Mouse (Mus musculus): Measurements from ENCODE around the gene Col18a1. TPM values are rescaled to one million over a fixed set of nuclear protein-coding genes. Genes with fewer than 3 reads are reported as not detected.

Gene Col18a1
- polyA plus RNA-seq, 1 experiment, result 402 TPM

DNA sequence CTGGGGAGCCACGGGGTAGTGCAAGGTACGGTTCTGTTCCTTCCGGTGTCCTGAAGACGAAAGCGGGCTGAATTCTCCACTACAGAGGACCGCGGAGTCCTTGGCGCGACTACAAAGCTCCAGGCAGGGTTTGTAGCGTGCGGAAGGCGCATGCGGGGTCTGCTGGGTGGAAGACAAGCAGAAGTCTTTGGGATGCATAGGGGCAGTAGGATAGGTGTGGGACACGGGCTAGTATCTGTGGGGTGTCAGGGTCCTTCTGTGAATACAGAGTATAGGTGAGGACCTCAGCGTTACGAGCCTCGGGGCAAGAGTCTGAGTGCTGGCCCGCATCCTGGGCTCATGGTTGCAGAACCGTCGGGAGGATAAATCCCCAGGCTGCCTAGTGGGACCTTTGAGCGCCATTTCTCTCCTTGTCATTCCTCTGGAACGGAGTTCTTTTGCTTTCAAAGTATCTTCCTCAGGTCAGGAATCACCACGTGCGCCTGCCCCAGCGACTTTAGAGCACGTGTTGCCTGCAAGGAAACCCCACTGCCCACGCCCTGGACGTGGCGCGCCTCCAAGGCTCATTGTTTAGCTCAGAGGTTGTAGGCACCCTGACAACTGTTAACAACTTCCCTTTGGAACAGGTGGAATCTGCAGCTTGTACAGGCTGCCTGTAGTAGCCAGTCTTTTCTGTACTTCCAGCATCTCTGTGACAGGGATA lies 132.9 kb downstream of the Col18a1 start:
- H3K27me3 ChIP-seq (ENCODE audit: control insufficient read depth, insufficient read depth, insufficient read length), result no peaks in the 10 kb centered on the region
- TF ChIP-seq MYOG (IDR thresholded peaks at IDR 0.05; ENCODE audit: control insufficient read depth in 1 of 3, insufficient read depth in 1 of 3, insufficient read length in 2 of 3, low read depth in 2 of 3) (peak in 2 of 3 experiments; percentile 35 to 76), USF1 (IDR thresholded peaks at IDR 0.05; ENCODE audit: low read depth) (peak; percentile 54), SRF (IDR thresholded peaks at IDR 0.05; ENCODE audit: control insufficient read depth, insufficient read length, low read depth) (no peak), POLR2A (IDR thresholded peaks at IDR 0.05; ENCODE audit: insufficient read length, low read depth) (peak; percentile 7), REST (IDR thresholded peaks at IDR 0.05; ENCODE audit: insufficient read depth, insufficient read length) (no peak), CEBPB (IDR thresholded peaks at IDR 0.05; ENCODE audit: insufficient read depth, poor library complexity, severe bottlenecking) (no peak), TCF3 (IDR thresholded peaks at IDR 0.05; ENCODE audit: insufficient read length, low read depth) (no peak), E2F4 (IDR thresholded peaks at IDR 0.05; ENCODE audit: insufficient read depth) (no peak), POLR2AphosphoS2 (IDR thresholded peaks at IDR 0.05; ENCODE audit: insufficient read length, low read depth) (no peak), MYOD1 (IDR thresholded peaks at IDR 0.05; ENCODE audit: control insufficient read depth in 1 of 3, insufficient read length in 2 of 3, low read depth in 2 of 3) (peak in 2 of 3 experiments; percentile 19 to 71), TCF12 (IDR thresholded peaks at IDR 0.05; ENCODE audit: insufficient read depth, poor library complexity, severe bottlenecking) (no peak), MAX (IDR thresholded peaks at IDR 0.05; ENCODE audit: low read depth) (peak; percentile 65)
- peak overlapping the region; percentile 81 for H3K4me2 ChIP-seq (ENCODE audit: low read depth)

DNA sequence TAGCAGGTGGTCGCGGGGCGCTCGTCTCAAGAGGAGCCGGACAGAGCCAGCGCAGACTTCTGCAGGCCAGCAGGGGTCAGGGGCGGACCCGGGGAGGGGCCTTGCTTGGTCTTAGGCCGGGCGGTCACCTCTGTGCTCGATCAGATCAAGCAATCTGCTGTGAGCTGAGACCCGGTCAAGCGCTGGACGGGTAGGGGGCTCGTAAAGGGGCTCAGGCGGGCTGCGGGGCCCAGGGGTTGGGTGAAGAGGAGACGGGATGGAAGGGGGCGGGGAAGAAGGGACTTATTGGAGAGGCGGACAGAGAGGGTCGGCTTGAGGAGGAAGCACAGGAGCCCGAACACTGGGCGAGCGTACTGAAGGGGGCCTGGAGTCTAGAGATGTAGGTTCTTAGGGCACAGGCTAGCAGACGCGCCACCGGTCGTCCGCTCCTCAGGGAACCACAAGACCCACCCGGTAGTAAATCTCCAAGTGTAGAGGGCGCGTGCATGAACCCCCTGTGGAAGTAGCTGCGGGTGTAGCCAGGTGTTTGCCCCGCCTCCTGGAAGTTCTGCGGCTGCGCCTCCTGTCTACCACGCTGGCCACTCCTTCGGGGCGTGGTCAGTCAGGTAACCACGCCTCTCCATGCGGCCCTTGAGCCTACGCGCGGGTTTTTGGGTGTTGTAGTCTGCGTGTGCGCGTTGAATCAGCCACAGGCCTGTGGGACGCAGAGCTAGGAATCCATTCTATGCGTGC lies 133.6 kb downstream of the Col18a1 start:
- no peak for TF ChIP-seq MAX (IDR thresholded peaks at IDR 0.05; ENCODE audit: low read depth)
- TF ChIP-seq TCF12 (IDR thresholded peaks at IDR 0.05; ENCODE audit: insufficient read depth, poor library complexity, severe bottlenecking), result no peak
- no peak for TF ChIP-seq E2F4 (IDR thresholded peaks at IDR 0.05; ENCODE audit: insufficient read depth)
- TF ChIP-seq POLR2A (IDR thresholded peaks at IDR 0.05; ENCODE audit: insufficient read length, low read depth), result peak; percentile 64
- TF ChIP-seq POLR2AphosphoS2 (IDR thresholded peaks at IDR 0.05; ENCODE audit: insufficient read length, low read depth), result peak; percentile 40
- TF ChIP-seq MYOD1 (IDR thresholded peaks at IDR 0.05; ENCODE audit: control insufficient read depth in 1 of 3, insufficient read length in 2 of 3, low read depth in 2 of 3), result peak in 1 of 3 experiments; percentile 2
- no peak for TF ChIP-seq SRF (IDR thresholded peaks at IDR 0.05; ENCODE audit: control insufficient read depth, insufficient read length, low read depth)
- no peak for TF ChIP-seq REST (IDR thresholded peaks at IDR 0.05; ENCODE audit: insufficient read depth, insufficient read length)
- TF ChIP-seq USF1 (IDR thresholded peaks at IDR 0.05; ENCODE audit: low read depth), result no peak
- TF ChIP-seq MYOG (IDR thresholded peaks at IDR 0.05; ENCODE audit: control insufficient read depth in 1 of 3, insufficient read depth in 1 of 3, insufficient read length in 2 of 3, low read depth in 2 of 3), result no peak
- TF ChIP-seq TCF3 (IDR thresholded peaks at IDR 0.05; ENCODE audit: insufficient read length, low read depth), result no peak
- H3K79me2 ChIP-seq (ENCODE audit: control insufficient read depth, insufficient read depth), result peaks cover 13% of the 10 kb centered on the region

More for the DNA sequence above, 132.9 kb downstream of the Col18a1 start:
- Histone ChIP-seq H3K4me3 (peak overlapping the region; percentile 86), H3ac (ENCODE audit: control insufficient read depth, insufficient read length) (peak overlapping the region; percentile 31), H3K36me3 (ENCODE audit: control insufficient read depth, insufficient read depth) (no peaks in the 10 kb centered on the region), H3K79me2 (ENCODE audit: control insufficient read depth, insufficient read depth) (peaks cover 13% of the 10 kb centered on the region)

DNA sequence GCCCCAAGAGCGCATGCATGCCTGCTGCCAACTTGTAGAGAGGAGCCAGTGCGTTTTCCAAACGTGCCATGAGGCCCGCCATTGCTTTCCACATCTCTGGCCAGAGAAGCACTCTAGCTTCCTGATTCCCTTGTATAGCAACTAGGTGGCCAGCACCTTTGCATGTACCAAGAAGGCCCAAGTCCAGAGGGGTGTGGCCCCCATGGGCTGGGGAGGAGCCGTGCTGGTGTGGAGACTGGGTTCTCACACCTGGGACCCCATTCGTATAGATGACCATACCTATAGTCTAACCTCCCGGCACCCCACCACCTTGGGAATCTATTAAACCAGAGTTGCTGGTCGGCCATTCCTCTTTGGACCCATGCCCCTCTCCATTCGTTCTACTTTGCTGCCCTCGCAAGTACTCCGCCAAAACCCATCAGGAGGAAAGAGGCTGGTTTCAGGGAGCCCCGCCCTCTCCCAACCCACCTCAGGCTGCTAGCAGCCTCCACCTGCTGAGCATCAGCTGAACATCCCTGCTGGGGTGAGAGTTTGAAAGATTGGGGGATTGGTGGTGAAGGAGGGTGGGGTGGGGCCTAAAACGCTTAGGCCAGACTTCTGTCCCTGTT lies 134.5 kb downstream of the Col18a1 start, which contains the start of gene Slc19a1:
Gene Slc19a1, plus strand, starts transcription at position 474 of the 608 bp plus-strand sequence.
- Histone ChIP-seq H3K4me3 (peak within 1 kb of the TSS; percentile 86), H3K27me3 (ENCODE audit: control insufficient read depth, insufficient read depth, insufficient read length) (no peaks in the 10 kb centered on the region), H3ac (ENCODE audit: control insufficient read depth, insufficient read length) (peak within 1 kb of the TSS; percentile 31), H3K79me2 (ENCODE audit: control insufficient read depth, insufficient read depth) (peaks cover 13% of the 10 kb centered on the region), H3K36me3 (ENCODE audit: control insufficient read depth, insufficient read depth) (no peaks in the 10 kb centered on the region), H3K4me2 (ENCODE audit: low read depth) (peak within 1 kb of the TSS; percentile 81)
- TF ChIP-seq SRF (IDR thresholded peaks at IDR 0.05; ENCODE audit: control insufficient read depth, insufficient read length, low read depth), result no peak
- TF ChIP-seq E2F4 (IDR thresholded peaks at IDR 0.05; ENCODE audit: insufficient read depth), result no peak
- no peak for TF ChIP-seq CEBPB (IDR thresholded peaks at IDR 0.05; ENCODE audit: insufficient read depth, poor library complexity, severe bottlenecking)
- no peak for TF ChIP-seq POLR2AphosphoS2 (IDR thresholded peaks at IDR 0.05; ENCODE audit: insufficient read length, low read depth)

More for the DNA sequence above, 133.6 kb downstream of the Col18a1 start:
- Histone ChIP-seq H3K4me2 (ENCODE audit: low read depth) (peak overlapping the region; percentile 81), H3K36me3 (ENCODE audit: control insufficient read depth, insufficient read depth) (no peaks in the 10 kb centered on the region), H3K4me3 (peak overlapping the region; percentile 86), H3ac (ENCODE audit: control insufficient read depth, insufficient read length) (peak overlapping the region; percentile 31), H3K27me3 (ENCODE audit: control insufficient read depth, insufficient read depth, insufficient read length) (no peaks in the 10 kb centered on the region)

- H3K36me3 ChIP-seq (ENCODE audit: control insufficient read depth, insufficient read depth), result no peaks in the 10 kb centered on the region
- H3K27me3 ChIP-seq (ENCODE audit: control insufficient read depth, insufficient read depth, insufficient read length), result no peaks in the 10 kb centered on the region
- peaks cover 12% of the 10 kb centered on the region for H3K79me2 ChIP-seq (ENCODE audit: control insufficient read depth, insufficient read depth)
- H3K4me2 ChIP-seq (ENCODE audit: low read depth), result no peak overlapping the region
- H3ac ChIP-seq (ENCODE audit: control insufficient read depth, insufficient read length), result no peak overlapping the region
- TF ChIP-seq MYOG (IDR thresholded peaks at IDR 0.05; ENCODE audit: control insufficient read depth in 1 of 3, insufficient read depth in 1 of 3, insufficient read length in 2 of 3, low read depth in 2 of 3) (no peak), TCF3 (IDR thresholded peaks at IDR 0.05; ENCODE audit: insufficient read length, low read depth) (no peak)
- H3K4me3 ChIP-seq, result no peak overlapping the region
These were observed 135.7 kb downstream of the Col18a1 start for GRCm38 (mm10) chr10:77030666-77031065.

All from myocyte (in vitro differentiated cells).